Mouse (Mus musculus) cerebellum, adult 2 months (tissue): ENCODE data around the gene Spag5. TPM values are rescaled to one million over a fixed set of nuclear protein-coding genes. Genes with fewer than 3 reads are reported as not detected.
A peak's percentile ranks its signal among the peaks of the same experiment; 100 is the strongest.

Experiments used
- DNase-seq, 2 experiments: peaks; one replicate each; pipeline ENCODE4 v3.0.0; 2021
- H3K27ac ChIP-seq: fragments of 200-500 bp; 2 replicates; pipeline ENCODE4 v1.5.1; 2012; ENCODE audit warnings: low read length, control low read depth, inconsistent platforms; ENCODE audit not compliant: insufficient read depth
- H3K27me3 ChIP-seq: fragments of 200-500 bp; 2 replicates; pipeline ENCODE4 v1.6.1; 2012; ENCODE audit warnings: inconsistent platforms, mild to moderate bottlenecking, low read length, moderate library complexity; ENCODE audit not compliant: control insufficient read depth, insufficient read depth
- H3K4me1 ChIP-seq: fragments of 200-500 bp; 2 replicates; pipeline ENCODE4 v1.6.1; 2011; ENCODE audit warnings: low read length; ENCODE audit not compliant: control insufficient read depth, insufficient read depth
- H3K4me3 ChIP-seq: fragments of 200-500 bp; replicated peaks from 2 replicates; pipeline ENCODE3; 2011; ENCODE audit warnings: mild to moderate bottlenecking, low read depth, low read length, control low read depth; ENCODE audit not compliant: insufficient read depth
- CTCF ChIP-seq: fragments of 200-500 bp; IDR thresholded peaks from 2 replicates; pipeline ENCODE4 v1.5.1; 2011; ENCODE audit warnings: low read depth, mild to moderate bottlenecking, control low read depth, low read length, moderate library complexity, borderline replicate concordance; ENCODE audit not compliant: insufficient read depth
- POLR2A ChIP-seq: fragments of 200-500 bp; IDR thresholded peaks from 2 replicates; pipeline ENCODE4 v1.6.1; 2011; ENCODE audit warnings: low read length, control low read depth, borderline replicate concordance; ENCODE audit not compliant: insufficient read depth
- WGBS: fragments of 180-500 bp; shearing (Covaris S2); methylation state at CpG from one replicate; pipeline ENCODE4 v1.1.7; 2018; 5-methylcytosine and 5-hydroxymethylcytosine counted together
- polyA plus RNA-seq: library from polyadenylated mRNA; depleted of rRNA; stranded (reverse); fragments of >200 nt; gene quantifications from 2 replicates; pipeline ENCODE4 v1.2.3, GENCODE M21; 2012; rRNA removed

Gene Spag5
- 17.6 and 19.0 TPM in 2 replicates for polyA plus RNA-seq

DNA sequence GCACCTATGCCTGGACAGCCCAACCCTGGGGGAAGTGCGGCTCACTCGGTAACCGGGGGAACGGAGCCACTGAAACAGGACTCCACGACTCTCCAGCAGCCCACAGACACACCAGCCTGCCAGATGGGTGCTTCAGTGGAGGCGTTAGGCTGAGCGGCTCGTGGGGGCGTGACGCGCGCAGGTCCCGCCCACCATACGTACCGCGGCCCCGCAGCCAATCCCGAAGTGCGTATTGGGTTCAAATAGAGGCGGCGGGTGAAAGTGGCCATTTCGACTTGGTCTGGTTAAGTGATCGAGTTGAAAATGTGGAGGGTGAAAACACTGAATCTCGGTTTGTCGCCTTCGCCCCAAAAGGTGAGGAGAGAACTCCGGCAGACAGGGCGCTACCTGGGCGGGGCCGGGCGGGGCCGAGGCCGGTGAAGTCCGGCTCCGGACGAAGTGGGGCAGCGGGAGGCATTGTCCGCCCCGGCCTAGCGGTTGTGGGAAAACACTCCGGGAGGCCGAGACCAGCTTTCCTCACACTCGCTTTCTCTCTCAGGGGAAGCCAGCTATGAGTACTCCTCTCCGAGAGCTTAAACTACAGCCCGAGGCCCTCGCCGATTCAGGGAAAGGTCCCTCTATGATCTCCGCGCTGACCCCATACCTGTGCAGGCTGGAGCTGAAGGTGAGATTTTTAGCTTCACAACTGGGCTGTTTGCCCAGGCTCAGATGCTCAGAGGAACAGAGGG, at the start of gene Spag5:
TSS of gene Spag5 (plus strand) at position 173 of the 728 bp plus-strand sequence.
- peak; percentile 84 to 86 for DNase-seq
- Histone ChIP-seq H3K4me3 (peak within 1 kb of the TSS; percentile 81), H3K27me3 (no peaks in the 10 kb centered on the region), H3K27ac (no peak within 1 kb of the TSS), H3K4me1 (no peaks in the 10 kb centered on the region)
- 0 out of 2 replicates have a peak, but pooled peaks have one; percentile 16 for TF ChIP-seq POLR2A
- no peak for TF ChIP-seq CTCF
- WGBS, result under 1% methylated on average over 49 of the region's 49 CpGs

DNA sequence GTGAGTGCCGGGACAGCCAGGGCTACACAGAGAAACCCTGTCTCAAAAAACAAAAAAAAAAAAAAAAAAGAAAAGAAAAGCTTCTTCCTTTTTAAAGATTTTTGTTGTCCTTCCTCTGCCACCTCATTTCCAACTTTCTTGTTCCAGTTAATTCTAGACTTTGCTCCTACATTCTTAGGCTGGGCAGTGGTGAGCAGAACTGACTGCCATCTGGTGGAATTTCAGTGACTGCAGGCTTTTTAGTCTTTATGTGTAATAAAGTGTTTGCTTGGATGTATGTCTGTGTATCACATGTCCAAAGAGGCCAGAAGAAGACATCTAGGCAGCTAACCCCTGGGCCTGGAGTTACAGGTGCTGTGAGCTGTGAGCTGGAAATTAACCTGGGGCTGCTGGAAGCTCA, 44.7 kb upstream of the Spag5 start:
- H3K27ac ChIP-seq, result no peak overlapping the region

DNA sequence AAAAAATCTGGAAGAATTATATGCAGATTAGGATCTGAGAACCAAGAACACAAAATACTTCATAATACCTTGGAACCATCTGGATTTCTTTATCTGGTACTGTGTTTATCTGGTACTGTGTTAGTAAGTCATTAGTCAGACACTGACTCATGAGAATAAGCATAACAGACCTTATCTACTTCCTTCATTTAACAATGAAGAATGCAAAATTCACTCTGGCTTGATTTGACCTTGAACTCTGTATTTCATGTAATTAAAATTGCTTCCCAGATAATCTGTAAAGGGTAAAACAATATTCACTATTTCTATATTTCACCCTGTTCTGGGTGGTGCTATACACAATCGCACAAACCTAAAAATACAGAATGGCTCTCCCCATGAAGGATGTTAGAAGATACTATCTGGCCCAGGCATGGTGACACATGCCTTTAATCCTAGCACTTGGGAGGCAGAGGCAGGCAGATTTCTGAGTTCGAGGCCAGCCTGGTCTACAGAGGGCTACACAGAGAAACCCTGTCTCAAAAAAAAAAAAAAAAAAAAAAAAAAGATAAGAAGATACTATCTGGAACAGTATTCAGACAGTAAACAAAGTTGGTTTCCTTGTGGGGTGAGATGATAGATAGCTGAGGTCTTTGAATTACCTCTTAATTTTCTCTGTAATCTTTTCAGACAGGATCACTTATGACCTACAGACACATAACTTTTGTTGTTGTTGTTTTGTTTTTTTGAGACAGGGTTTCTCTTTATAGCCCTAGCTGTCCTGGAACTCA, 40.7 kb upstream of the Spag5 start:
- TF ChIP-seq CTCF (no peak), POLR2A (no peak)
- no peaks in the 10 kb centered on the region for H3K27me3 ChIP-seq
- DNase-seq, result no peak
- H3K4me3 ChIP-seq, result no peak overlapping the region
- H3K4me1 ChIP-seq, result no peaks in the 10 kb centered on the region; the same call in 1 of the 2 replicates
- 98% methylated on average over 2 of the region's 2 CpGs for WGBS
- no peak overlapping the region for H3K27ac ChIP-seq

More for the DNA sequence above, 44.7 kb upstream of the Spag5 start:
- Histone ChIP-seq H3K27me3 (no peaks in the 10 kb centered on the region), H3K4me1 (no peaks in the 10 kb centered on the region), H3K4me3 (no peak overlapping the region)
- 92% methylated on average over 1 of the region's 1 CpGs for WGBS
- no peak for DNase-seq
- TF ChIP-seq CTCF (no peak), POLR2A (no peak)

DNA sequence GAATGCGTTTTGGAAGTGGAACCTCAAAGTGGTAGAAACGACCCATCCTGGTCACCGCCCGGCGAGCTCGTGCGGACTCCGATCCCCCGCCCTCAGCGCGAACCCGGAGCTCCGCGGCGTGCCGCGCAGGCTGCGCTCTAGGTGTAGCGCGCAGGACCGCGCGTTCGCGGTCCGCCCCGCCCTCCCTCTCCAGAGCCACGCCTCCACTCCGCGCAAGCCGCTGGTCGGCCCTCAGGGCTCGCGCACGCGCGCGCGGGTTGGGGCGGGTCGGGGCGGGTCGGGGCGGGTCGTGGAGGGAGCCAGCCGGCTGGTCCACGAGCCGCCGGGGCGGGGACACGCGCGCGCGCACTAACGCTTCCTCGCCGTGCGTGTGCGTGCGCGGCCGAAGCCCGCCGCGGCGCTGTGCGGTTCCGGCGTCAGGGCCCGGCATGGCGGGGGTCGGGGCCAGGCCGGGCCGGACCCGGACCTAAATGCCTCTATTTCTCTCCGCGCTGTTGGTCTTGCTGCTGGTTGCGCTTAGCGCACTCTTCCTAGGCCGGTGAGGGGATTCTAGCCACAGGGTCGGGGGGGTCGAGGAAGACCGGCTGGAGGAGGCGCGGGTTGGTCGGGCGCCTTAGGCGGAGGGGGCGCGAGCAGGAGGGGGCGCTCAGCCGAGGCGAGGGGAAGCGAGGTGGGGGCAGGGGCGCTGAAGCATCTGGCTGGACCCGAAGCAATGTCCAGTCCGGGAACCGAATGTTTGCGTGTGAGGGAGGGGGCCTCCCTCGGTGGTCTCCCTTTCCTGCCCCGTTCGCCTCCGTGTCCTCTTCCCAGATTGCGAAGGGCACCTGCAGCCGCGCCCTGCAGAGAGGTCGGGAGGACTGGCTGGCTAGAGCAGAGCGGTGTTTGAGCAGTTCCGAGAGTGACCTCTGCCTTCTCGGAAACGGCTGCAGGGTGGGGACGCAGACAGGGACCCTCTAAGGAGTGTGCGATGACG, 39.7 kb upstream of the Spag5 start, which contains the start of gene 2610507B11Rik:
TSS of gene 2610507B11Rik (plus strand) at position 373 of the 973 bp plus-strand sequence.
- TF ChIP-seq CTCF, result no peak
- TF ChIP-seq POLR2A, result peak; percentile 57
- no peaks in the 10 kb centered on the region for H3K27me3 ChIP-seq
- H3K4me3 ChIP-seq, result peak within 1 kb of the TSS; percentile 95
- peak within 1 kb of the TSS; percentile 80; the same call in 1 of the 2 replicates for H3K27ac ChIP-seq
- DNase-seq, result peak; percentile 92 to 95
- under 1% methylated on average over 113 of the region's 115 CpGs for WGBS
- H3K4me1 ChIP-seq, result no peaks in the 10 kb centered on the region; the same call in 1 of the 2 replicates

DNA sequence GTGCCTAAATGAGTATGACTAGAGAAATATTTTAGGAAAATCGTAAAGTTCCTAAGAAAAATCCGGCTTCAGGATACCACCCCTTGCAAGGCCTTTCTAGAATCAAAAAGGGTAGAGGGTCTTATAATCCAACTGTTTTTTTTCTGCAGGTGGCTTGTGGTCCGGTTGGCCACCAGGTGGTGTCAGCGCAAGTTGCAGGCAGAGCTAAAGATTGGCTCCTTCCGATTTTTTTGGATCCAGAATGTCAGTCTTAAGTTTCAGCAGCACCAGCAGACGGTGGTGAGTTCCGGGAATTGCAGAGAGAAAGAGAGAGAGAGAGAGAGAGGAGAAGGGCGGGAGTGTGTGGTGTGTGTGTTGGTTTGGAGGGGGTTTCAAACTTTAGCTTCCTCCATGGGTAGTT, 38.8 kb upstream of the Spag5 start:
- DNase-seq, result peak; percentile 35 to 55
- Histone ChIP-seq H3K4me3 (peak overlapping the region; percentile 35), H3K4me1 (no peaks in the 10 kb centered on the region; the same call in 1 of the 2 replicates), H3K27me3 (no peaks in the 10 kb centered on the region), H3K27ac (no peak overlapping the region)
- peak; percentile 51; the same call in 1 of the 2 replicates for TF ChIP-seq CTCF
- TF ChIP-seq POLR2A, result no peak
- WGBS, result 3% methylated on average over 8 of the region's 8 CpGs

DNA sequence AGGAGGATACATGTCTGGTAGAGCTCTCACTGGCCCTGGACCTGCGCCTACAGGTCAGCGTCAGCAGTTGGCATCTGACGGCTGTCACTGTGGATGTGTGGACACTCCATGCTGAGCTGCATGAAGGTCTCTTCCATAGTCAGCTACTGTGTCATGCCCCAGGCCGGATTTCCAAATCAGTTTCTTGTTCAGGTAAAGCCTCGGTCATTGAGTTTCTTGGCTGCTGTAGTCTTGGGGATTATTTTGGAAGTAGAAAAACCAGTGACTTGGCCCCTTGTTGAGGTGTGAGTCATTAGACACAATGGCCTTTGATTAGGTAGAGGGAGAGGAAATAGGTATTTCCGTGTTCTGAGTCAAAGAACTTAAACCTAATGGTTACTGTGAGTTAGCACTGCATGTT, 35.8 kb upstream of the Spag5 start:
- H3K27me3 ChIP-seq, result no peaks in the 10 kb centered on the region
- no peaks in the 10 kb centered on the region; the same call in 1 of the 2 replicates for H3K4me1 ChIP-seq
- no peak overlapping the region for H3K4me3 ChIP-seq
- 67% methylated on average over 6 of the region's 6 CpGs for WGBS
- TF ChIP-seq POLR2A, result no peak
- no peak for TF ChIP-seq CTCF
- no peak overlapping the region for H3K27ac ChIP-seq
- no peak for DNase-seq

DNA sequence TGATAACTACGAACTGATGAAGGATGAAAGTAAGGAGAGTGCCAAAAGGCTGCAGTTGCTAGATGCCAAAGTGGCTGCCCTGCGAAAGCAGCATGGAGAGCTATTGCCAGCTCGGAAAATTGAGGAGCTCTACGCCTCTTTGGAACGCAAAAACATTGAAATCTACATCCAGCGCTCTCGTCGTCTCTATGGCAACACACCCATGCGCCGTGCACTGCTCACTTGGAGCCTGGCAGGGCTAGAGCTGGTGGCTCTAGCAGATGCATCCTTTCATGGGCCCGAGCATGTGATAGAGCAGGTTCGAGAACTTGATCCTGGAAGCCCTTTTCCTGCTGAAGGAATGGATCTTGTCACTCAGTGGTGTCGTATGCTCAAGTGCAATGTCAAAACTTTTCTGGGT, 29.3 kb upstream of the Spag5 start:
- DNase-seq, result no peak
- no peak overlapping the region for H3K4me3 ChIP-seq
- no peaks in the 10 kb centered on the region for H3K4me1 ChIP-seq
- H3K27me3 ChIP-seq, result no peaks in the 10 kb centered on the region
- WGBS, result 62% methylated on average over 13 of the region's 13 CpGs
- no peak overlapping the region for H3K27ac ChIP-seq
- TF ChIP-seq POLR2A, result no peak
- TF ChIP-seq CTCF, result no peak
